Mouse (Mus musculus) stomach, embryonic 14.5 days (tissue): Measurements from ENCODE around the gene Bhlhe40. TPM values are rescaled to one million over a fixed set of nuclear protein-coding genes. Genes with fewer than 3 reads are reported as not detected.

Source experiments
- ATAC-seq: fragments of 200-750 bp; cut with Nextera tagmentation; 2 replicates; pipeline ENCODE4 v1.8.0; 2017; ENCODE audit warnings: low read depth, moderate TSS enrichment; ENCODE audit not compliant: insufficient number of reproducible peaks, insufficient read depth, low FRiP score
- H3K27ac ChIP-seq: fragments of 300-500 bp; sonication (generic); 2 replicates; pipeline ENCODE4 v1.5.1; 2014; ENCODE audit warnings: mild to moderate bottlenecking, low read length, moderate library complexity, mixed read lengths
- H3K27me3 ChIP-seq: fragments of 300-500 bp; sonication (generic); 2 replicates; pipeline ENCODE4 v1.6.1; 2014; ENCODE audit warnings: low read length, control low read depth, mixed read lengths; ENCODE audit not compliant: control insufficient read depth, insufficient read depth
- H3K36me3 ChIP-seq: fragments of 300-500 bp; sonication (generic); 2 replicates; pipeline ENCODE4 v1.6.1; 2014; ENCODE audit warnings: mild to moderate bottlenecking, control low read depth, low read length, moderate library complexity, mixed read lengths; ENCODE audit not compliant: control insufficient read depth, insufficient read depth
- H3K4me1 ChIP-seq: fragments of 300-500 bp; sonication (generic); 2 replicates; pipeline ENCODE4 v1.6.1; 2014; ENCODE audit warnings: low read length, control low read depth, mixed read lengths; ENCODE audit not compliant: control insufficient read depth, insufficient read depth
- H3K4me2 ChIP-seq: fragments of 300-500 bp; sonication (generic); replicated peaks from 2 replicates; pipeline ENCODE4 v1.6.1; 2014; ENCODE audit warnings: low read depth, low read length, control low read depth
- H3K4me3 ChIP-seq: fragments of 300-500 bp; sonication (generic); 2 replicates; pipeline ENCODE4 v1.5.1; 2014; ENCODE audit warnings: low read depth, low read length, control low read depth
- H3K9ac ChIP-seq: fragments of 300-500 bp; sonication (generic); replicated peaks from 2 replicates; pipeline ENCODE4 v1.6.1; 2014; ENCODE audit warnings: low read depth, mild to moderate bottlenecking, control low read depth, low read length, moderate library complexity, mixed read lengths
- H3K9me3 ChIP-seq: fragments of 300-500 bp; sonication (generic); 2 replicates; pipeline ENCODE4 v1.6.1; 2016; ENCODE audit warnings: low read depth, low read length, control low read depth; ENCODE audit not compliant: control insufficient read depth
- WGBS: fragments of 180-500 bp; shearing (Covaris S2); extraction: QIAGEN DNeasy Blood & Tissue Kit; methylation state at CpG from one replicate; pipeline ENCODE4 v1.1.7; 2014; 5-methylcytosine and 5-hydroxymethylcytosine counted together
- polyA plus RNA-seq: library from polyadenylated mRNA; unstranded; fragments of >200 nt; fragmentation: Nextera tagmentation; extraction: Ambion mirVana; gene quantifications from 2 replicates; pipeline ENCODE4 v1.2.1, GENCODE M21; 2014

The Bhlhe40 gene
- polyA plus RNA-seq, 1 experiment from 2014 or later, result 19.8 TPM

DNA sequence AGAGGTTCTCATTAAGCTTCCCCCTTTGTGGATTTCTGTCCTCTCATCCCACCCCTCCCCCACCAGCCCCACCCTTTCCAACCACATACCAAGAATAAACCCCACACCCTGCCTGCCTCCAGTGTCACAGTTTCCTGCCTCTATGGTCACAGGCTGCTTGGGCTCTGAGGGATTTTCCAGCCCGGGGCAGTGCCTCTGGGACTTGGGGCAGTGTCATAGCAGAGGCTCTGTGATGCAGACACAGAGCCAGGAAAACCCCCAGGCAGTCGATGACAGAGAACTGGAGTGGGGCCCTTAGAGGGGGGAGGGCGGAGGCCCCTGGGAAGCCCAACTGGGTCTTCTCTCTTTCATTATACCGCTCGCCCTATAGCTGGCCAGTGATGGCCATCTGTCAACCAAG, 27.9 kb downstream of the Bhlhe40 start:
- Histone ChIP-seq H3K4me1 (no peaks in the 10 kb centered on the region), H3K4me3 (no peak overlapping the region), H3K27ac (no peak overlapping the region), H3K9ac (no peak overlapping the region), H3K9me3 (no peaks in the 10 kb centered on the region), H3K27me3 (no peaks in the 10 kb centered on the region), H3K4me2 (no peak overlapping the region), H3K36me3 (no peaks in the 10 kb centered on the region)
- ATAC-seq, result no peak
- WGBS, result 70% methylated on average over 5 of the region's 5 CpGs

- H3K4me1 ChIP-seq, result no peaks in the 10 kb centered on the region
- H3K36me3 ChIP-seq, result no peaks in the 10 kb centered on the region
- 81% methylated on average over 3 of the region's 3 CpGs for WGBS
- H3K9ac ChIP-seq, result no peak overlapping the region
- no peaks in the 10 kb centered on the region for H3K27me3 ChIP-seq
- no peak for ATAC-seq
- H3K27ac ChIP-seq, result no peak overlapping the region
- H3K9me3 ChIP-seq, result no peaks in the 10 kb centered on the region
- H3K4me2 ChIP-seq, result no peak overlapping the region
- H3K4me3 ChIP-seq, result no peak overlapping the region
Observed at GRCm38 (mm10) chr6:108692986-108693385, 32.6 kb downstream of the Bhlhe40 start.

DNA sequence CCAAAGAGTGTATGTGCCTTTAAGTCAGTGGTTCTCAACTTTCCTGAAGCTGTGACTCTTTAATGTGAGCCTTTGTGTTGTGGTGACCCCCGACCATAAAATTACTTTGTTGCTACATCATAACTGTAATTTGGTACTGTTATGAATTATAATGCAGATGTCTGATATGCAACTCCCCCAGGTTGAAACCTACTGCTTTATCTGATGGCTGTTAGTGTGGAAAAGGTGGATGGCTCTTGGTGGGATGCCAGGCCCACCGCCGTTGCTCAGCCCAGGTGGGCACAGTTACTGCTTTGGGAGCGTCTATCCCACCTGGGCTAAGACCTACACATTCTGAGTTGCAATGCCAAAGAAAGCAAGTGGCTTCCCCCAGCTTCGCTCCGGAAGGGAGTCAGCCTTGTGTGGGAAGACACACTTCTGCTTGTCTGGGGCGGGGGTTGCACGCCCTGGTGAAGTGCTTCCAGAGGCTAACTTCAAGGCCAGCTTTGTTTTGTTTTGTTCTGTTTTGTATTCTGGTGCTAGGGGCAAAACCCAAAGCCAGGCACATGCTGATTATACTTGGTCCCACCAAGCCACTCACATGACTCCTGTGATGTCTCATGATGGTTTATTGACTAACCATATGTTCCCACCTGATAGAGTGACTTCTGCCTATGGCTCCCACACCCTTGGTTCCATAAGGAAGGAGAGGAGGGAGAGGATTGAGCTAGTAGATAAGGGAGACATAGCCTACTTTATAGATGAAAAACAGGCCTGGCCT, 34.7 kb downstream of the Bhlhe40 start:
- no peak for ATAC-seq
- WGBS, result 88% methylated on average over 8 of the region's 8 CpGs
- Histone ChIP-seq H3K9ac (no peak overlapping the region), H3K27me3 (no peaks in the 10 kb centered on the region), H3K4me3 (no peak overlapping the region), H3K9me3 (no peaks in the 10 kb centered on the region), H3K27ac (no peak overlapping the region), H3K4me2 (no peak overlapping the region), H3K4me1 (no peaks in the 10 kb centered on the region), H3K36me3 (no peaks in the 10 kb centered on the region)

DNA sequence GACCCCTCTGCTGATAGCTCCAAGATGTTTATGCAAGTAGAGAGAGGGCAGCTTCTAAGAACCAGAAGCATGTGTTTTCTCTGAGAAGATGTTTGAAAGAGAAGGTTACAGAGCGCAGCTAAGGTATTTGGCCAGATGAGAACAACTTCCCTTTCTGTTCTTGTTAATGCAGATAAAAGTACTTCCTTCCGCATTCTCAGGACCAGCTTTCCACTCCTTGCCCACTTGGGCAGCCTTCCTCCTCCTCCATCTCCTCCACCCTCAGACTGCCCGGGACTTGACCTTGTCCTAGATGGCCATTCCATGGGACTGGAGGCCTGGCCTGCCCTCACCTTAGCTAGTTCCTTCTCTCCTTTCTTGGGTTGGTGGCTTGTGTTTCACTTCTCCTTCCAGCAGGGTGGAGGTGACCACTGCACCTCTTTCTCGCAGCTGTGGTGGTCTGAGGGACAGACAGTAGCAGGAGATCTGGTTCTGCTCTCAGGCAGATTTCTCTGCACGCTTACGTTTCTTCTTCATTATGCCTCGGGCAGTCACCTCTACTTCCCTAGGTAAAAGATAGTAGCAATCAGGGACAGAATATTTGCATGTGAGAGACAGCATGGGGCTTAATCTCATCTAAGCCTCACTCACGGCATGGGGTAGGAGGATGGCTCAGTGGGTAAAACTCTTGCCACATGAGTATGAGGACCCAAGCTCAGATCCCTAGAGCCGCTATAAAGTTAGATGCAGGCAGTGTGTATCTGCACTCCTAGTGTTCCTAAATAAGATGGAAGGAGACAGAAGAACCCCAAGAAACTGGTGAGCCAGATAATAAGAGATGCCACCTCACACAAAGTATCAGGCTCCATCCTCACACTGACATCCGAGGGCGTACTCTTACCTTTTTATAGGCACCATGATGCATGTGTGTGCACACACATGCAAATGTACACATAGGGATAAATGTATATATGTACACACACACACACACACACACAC, 35.7 kb downstream of the Bhlhe40 start:
- 79% methylated on average over 11 of the region's 11 CpGs for WGBS
- H3K27me3 ChIP-seq, result no peaks in the 10 kb centered on the region
- no peaks in the 10 kb centered on the region for H3K9me3 ChIP-seq
- H3K9ac ChIP-seq, result no peak overlapping the region
- H3K4me1 ChIP-seq, result no peaks in the 10 kb centered on the region
- H3K36me3 ChIP-seq, result no peaks in the 10 kb centered on the region
- ATAC-seq, result no peak
- no peak overlapping the region for H3K4me2 ChIP-seq
- H3K4me3 ChIP-seq, result no peak overlapping the region
- no peak overlapping the region for H3K27ac ChIP-seq

DNA sequence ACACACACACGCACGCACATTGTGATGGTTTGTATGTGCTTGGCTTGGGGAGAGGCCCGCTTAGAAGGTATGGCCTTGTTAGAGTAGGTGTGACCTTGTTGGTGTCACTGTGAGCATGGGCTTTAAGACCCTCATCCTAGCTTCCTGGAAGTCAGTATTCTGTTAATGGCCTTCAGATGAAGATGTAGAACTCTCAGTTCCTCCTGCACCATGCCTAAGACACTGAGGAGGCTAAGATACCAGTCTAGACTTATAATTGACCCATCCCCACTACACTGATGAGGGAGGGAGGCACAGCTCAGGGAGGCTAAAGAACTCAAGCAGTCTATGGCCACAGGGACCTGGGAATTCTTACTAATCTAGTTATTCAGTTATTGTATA, 36.4 kb downstream of the Bhlhe40 start:
- no peaks in the 10 kb centered on the region for H3K4me1 ChIP-seq
- no peak overlapping the region for H3K4me3 ChIP-seq
- no peak overlapping the region for H3K4me2 ChIP-seq
- H3K27ac ChIP-seq, result no peak overlapping the region
- H3K9me3 ChIP-seq, result no peaks in the 10 kb centered on the region
- H3K36me3 ChIP-seq, result no peaks in the 10 kb centered on the region
- ATAC-seq, result no peak
- 89% methylated on average over 3 of the region's 3 CpGs for WGBS
- H3K27me3 ChIP-seq, result no peaks in the 10 kb centered on the region
- H3K9ac ChIP-seq, result no peak overlapping the region

DNA sequence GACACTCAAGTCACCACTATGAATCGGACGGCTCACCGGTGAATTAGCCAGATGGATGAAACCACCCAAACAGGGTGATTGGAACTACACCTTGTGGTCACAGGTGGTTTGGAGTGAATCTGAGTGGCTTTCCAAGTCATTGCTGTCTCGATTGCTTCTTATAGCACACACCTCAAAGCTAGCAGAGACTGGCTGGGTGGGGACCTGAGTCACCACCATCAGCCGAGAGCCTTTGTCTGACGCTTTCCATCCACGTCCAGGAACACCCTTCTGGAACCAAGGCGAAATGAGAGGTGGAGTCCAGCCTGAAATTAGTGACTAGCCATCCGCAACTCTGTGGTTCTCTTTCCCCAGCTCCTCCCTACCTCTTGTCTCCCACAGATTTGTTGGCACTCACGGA, 36.9 kb downstream of the Bhlhe40 start:
- Histone ChIP-seq H3K27me3 (no peaks in the 10 kb centered on the region), H3K4me1 (0 out of 2 replicates have a peak, but pooled peaks cover 2% of the 10 kb centered on the region), H3K36me3 (no peaks in the 10 kb centered on the region), H3K27ac (no peak overlapping the region), H3K9me3 (no peaks in the 10 kb centered on the region), H3K9ac (no peak overlapping the region), H3K4me2 (no peak overlapping the region), H3K4me3 (no peak overlapping the region)
- WGBS, result 86% methylated on average over 10 of the region's 10 CpGs
- ATAC-seq, result no peak

DNA sequence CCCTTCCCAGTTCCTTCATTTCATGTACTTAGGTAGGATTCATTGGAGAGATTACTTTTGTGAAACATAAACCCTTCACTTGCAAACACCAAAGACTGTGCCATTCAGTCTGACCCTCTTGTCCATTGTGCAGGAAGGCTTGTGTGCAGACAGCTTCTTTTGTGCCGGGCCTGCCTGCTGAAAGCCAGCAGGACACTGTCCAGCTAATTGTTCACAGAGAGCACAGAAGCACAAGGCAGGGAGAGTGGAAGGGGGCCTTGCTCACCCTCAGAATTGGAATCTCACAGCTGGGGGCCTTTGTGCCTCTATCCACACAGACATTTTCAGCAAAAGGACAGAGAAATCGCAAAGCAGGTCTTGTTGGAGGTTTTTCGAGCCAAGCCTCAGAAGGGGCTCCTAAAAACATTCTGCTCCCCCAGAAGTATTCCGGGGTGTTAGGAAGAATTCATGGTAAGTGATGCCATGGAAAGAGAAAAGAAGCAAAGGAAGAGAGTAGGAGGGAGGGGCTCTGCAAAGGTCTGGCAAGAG, 38.0 kb downstream of the Bhlhe40 start:
- Histone ChIP-seq H3K9ac (no peak overlapping the region), H3K4me2 (no peak overlapping the region), H3K4me1 (0 out of 2 replicates have a peak, but pooled peaks cover 2% of the 10 kb centered on the region), H3K9me3 (no peaks in the 10 kb centered on the region), H3K27me3 (no peaks in the 10 kb centered on the region), H3K4me3 (no peak overlapping the region), H3K36me3 (no peaks in the 10 kb centered on the region), H3K27ac (no peak overlapping the region)
- ATAC-seq, result no peak
- 71% methylated on average over 4 of the region's 4 CpGs for WGBS

DNA sequence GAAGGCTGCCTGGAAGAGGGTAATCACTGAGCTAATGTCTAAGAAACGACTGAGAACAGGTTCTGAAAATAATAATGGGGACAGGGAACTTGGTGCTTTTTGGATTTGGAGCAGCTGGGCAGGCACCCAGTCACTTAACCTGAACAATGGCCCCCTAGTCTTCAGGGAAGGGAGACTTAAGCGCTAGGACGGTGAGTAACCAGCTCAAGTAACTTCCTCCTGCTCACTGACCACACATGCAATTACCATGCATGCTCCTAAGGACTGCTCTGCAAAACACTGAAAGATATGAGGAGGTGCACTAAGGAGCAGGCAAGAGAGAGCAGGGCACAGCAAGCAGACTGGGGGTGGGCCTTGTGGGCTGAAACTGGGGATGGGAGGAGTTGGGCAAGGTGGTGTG, 39.2 kb downstream of the Bhlhe40 start:
- H3K27ac ChIP-seq, result no peak overlapping the region
- H3K27me3 ChIP-seq, result no peaks in the 10 kb centered on the region
- WGBS, result 57% methylated on average over 3 of the region's 3 CpGs
- 0 out of 2 replicates have a peak, but pooled peaks cover 2% of the 10 kb centered on the region for H3K4me1 ChIP-seq
- H3K36me3 ChIP-seq, result no peaks in the 10 kb centered on the region
- no peak overlapping the region for H3K9ac ChIP-seq
- no peaks in the 10 kb centered on the region for H3K9me3 ChIP-seq
- ATAC-seq, result no peak
- H3K4me3 ChIP-seq, result no peak overlapping the region
- no peak overlapping the region for H3K4me2 ChIP-seq
